Mouse (Mus musculus) kidney, adult 18-20 months (tissue): ENCODE results near the gene Bpgm.
A peak's percentile ranks its signal among the peaks of the same experiment; 100 is the strongest.

ENCODE experiments used
- DNase-seq: peaks from one replicate; pipeline ENCODE4 v3.0.0; 2021

Gene Bpgm

DNA sequence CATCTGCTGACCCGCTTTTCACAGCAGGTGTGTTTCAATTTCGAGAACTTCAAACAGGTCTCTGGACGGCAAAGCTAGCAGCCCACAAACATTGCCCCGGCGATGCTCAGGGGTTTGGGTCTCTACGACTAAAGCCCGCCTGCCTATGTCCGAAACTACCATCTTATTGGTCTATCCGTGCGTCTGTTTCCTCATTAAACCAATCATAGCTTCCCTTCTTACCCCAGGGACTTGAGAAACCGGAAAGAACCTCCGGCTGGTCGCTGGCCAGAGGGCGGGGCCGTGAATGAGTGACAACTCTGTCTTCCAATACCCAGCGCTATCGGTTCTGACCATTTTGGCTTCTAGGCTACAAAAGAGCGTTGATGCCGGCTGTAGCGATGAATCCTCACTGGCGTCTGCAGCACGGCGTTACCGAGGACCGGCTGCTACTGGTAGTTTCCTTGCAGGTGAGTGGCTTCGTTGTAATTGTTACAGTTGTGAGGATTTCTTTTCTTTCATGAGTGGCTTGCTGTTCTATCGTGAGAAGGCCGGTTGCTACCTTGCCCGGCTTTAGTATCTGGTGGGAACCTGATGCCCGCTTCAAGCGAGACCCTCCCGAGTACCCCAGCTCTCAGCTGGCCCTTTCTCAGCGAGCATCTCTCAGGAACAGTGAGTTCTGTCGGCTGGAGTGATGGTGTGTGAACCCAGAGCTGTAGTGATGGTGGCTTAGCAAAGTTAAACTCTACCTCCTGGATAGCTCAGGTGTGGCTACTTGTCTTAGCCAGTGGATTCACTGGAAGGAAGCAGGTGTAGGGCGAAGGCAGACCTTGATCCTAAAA lies at the start of gene Bpgm:
TSS of gene Bpgm (plus strand) at position 234 of the 821 bp plus-strand sequence.
- peak; percentile 100 for DNase-seq

DNA sequence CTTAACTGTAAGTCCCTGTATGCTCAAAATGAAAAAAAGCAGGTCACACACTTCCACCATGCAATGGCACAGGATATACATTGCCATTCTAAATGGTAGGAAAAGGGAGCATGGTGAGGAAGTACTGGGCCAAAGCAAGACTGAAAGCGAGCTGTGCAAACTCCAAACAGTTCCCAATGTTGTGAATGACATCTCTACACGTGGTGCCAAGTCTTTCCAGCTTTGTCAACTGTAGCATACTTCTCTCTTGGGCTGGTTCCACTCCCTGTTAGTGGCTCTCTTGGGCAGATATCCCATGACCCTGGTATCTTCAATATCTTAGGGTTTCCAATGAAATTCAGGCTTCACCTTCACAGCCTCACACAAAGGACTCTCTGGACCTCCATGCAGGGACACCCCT lies 37.0 kb upstream of the Bpgm start:
- no peak for DNase-seq

DNA sequence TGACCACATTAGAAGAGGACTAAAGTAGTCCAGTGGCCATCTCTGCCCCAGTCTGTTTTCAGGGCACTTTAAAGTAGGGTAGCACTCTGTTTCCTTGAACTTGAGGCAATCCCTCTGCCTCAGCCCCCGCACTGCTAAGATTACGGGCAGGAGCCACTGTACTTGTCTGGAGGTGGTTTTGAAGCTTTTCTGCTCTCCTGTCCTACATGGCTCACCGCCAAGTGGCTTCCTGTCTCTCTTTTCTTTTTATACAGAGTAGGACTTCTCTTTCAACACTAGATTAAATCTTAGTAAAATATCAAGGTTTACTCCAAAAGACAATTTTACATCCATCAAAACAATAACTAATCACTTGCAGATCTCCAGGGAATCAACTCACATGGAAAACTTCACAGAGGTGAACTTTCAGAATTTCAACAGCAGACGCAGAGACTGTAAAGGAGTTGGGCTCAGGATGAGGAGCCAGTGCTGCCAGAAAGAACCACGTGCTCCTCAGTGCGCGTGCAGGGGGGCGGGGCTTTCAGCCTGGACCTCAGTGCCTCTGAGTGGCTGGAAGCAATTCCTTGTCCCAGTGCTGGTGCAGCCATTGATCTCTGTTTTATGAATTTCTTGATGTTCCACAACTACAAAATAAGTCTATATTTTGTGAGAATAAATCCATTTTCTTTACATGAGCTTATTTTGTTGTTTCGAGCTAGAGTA lies 34.3 kb upstream of the Bpgm start:
- no peak for DNase-seq

DNA sequence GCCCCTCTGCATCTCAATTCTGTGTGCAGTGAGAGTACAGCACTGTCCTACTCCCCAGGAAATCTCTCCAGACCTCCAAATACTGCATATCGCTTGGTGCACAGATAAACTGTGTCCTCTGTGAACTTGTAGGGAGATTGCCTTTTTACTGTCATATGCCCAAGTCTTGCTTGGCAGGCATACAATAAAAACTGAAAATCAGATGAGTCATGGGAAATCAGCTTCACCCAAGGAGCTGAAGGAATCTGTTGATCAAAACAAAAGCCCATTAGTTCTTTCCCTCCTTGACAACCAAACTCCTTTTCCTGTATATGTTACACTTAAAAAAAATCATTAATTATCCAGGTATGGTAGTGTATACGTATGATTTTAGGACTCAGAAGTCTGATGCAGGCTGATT lies 32.2 kb upstream of the Bpgm start:
- no peak for DNase-seq

DNA sequence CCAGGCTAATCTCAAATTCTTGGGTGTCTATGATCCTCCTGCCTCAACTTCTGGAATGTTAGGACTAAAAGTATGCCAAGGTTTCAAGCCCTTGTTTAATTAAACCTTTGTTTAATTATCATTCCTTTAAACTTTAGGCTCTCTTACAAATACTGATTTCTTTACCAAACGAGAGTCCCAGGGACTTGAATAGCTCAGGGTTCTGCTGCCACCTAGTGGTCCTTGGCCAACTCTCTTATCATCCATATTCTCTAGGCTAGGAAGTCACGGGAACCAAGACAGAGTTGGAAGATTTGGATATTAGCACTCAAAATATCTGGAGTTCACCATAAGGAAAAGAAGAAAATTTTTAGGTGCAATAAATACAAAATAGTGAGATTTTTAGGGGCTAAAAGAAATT lies 28.0 kb upstream of the Bpgm start:
- DNase-seq, result peak; percentile 71

DNA sequence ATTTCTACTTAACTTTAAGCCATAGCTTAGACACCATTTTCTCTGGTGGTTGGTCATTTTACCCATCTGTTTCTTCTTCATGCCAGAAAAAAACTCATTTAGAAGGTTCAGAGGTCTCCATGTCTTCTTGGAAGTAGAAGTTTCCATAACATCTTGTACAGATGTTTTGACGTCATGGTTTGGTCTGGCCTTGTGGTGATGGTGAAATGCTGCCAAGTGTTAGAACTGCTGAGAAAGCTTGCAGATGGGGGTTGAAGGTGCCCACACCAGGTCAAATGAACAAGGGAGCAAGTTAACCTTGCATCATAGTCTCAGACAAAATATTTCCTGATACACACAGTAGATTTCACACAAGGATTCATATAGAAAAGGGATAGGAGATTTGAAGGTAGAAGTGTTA lies 27.3 kb upstream of the Bpgm start:
- DNase-seq, result no peak

DNA sequence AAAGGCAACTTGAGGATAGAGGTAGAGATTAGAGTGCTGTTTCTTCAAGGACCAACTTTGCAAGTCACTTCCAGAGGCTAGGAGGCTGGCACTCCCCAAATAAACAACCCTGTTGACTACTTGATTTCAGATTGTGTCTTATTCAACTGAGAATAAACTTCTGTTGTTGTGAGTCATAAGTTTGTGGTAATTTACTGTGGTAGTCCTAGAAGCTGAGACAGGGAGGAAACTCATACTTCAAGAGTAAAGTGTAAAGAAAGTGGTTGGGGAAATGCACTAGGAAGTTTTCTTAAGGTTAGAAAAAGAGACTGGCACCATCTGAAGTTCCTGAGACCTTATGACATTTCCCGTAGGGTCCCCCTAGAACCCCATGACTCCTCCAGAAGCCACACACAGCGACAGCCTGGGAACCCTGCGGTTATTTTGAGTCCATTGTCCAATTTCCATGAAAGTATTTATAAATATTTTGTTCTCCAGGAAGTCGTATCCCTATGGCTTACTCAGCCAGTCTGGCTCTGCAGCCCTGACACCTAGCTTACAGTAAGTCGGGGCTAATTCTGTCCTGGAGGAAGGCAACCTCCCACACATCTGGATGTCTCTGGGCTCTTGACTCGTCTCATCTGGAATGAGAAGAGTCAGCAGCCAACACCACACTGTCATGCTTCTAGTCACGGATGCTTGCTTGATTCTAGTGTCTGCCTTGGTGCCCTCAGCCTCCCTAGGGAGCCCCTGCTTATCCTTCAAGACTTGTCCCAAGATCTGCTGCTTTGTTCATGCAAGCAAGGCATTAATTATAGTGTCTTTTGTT lies 22.8 kb upstream of the Bpgm start:
- no peak for DNase-seq

DNA sequence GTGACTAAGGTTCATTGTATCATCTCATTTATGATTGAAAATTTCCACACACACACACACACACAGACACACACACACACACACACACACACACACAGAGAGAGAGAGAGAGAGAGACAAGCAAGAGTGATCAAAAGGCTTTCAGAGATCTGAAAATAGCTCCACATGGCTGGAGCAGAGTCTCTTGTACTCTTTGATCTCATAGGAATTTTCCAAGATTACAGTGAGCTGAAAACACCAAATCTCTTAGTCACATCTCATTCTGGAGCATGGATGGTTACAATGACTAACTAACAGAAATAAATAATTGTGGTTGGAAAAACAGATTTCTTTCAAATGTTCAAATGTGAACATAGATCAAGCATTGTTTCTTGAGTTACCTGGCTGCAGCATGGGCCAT lies 16.6 kb upstream of the Bpgm start:
- DNase-seq, result no peak

DNA sequence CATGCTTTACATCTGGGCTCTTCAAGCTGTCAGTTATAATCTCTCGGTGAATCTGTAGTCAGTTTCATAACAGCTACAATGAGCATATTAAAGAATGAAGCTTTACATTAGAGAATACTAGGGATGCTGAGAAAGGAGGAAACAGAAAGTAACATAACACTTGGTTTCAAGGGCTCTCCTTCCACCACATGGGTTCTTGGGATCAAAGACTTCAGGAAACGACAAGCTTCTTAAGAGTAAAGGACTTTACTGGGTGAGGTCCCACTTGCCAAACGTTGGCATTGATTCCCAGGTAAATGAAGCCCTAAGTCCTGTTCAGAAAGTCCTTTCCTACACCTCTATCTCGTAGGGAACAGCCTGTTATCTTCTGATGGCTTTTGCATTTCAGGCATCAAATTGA lies 15.4 kb upstream of the Bpgm start:
- DNase-seq, result no peak

DNA sequence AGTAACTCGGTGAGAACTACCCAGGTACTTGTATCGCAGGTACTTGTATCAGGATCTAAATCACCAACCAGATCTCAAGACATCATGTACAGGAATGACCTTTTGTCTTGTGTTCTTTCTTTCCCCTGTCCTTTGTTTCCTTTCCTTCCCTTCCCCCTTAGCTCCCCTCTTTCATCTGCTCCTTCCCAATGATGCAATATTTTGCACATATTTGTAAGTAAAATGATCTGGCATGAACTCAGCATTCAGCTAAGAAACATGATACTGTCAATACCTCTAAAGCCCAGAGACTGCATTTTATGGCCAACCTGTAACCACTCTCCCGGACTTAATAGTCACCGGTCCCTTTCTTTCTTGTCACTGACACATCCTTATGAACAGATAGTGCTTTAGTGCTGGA lies 12.4 kb upstream of the Bpgm start:
- DNase-seq, result no peak

DNA sequence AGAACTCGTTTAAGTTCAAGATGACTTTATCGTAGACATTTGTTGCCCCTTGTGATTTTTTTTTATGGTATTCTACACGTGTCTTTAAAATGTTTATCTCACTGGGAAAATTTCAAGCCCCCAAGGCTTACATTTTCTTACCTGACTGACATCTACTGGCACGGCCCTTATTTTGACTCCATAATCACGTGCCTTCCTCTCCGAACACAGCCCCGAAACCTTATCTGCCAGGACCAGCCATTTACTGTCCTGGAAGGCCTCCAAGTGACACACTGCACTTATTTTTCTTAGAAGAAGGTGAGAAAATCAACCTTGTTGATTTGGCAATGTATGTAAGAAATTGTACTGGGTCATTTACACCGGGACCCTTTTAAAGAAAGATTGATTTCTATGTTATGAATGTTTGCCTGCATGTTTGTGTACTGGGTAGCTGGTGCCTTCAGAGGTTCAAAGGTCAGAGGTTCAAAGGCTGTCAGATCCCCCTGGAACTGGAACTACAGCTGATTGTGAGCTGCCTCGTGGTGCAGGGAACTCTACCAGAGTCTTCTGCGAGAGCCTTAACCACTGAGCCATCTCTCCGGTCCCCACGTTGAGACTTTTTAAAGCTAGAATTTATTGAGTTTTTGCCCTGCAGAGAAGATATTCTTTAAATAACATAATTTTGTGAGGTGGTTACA lies 4.4 kb upstream of the Bpgm start:
- DNase-seq, result no peak

DNA sequence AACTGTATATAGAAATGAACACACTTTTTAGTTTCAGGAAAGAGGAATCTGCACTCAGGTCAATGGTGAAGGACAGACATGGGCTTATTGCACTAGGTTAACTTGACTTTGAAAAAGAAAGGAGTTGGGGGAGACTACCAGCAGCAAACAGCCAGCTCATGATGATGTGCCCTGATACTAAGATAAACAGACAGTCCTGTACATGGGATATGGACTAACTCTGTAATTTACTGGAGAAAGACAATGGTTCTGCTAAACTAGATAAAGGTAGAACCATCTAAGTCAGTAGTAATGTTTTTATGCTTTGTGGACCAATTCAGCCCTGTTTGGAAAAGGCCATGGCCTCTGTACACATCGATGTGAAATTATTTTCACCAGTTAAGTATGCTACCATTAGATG lies 2.7 kb upstream of the Bpgm start:
- DNase-seq, result no peak

DNA sequence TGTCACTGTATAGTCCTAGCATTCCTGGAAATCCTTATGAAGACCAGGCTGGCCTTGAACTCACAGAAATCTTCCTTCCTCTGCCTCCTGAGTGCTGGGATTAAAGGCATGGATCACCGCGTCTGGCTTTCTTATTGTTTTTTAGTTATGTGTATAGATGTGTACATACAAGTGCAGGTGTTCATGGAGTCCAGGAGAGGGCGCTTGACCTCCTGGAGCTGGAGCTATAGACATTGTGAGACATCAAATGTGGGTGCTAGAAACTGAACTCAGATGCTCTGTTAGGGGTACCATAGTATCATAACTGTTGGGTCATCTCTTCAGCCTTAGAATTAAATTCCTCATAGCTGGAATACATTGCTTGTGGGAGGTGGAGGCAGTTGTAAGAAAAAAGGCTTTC lies 2.0 kb upstream of the Bpgm start:
- DNase-seq, result no peak

DNA sequence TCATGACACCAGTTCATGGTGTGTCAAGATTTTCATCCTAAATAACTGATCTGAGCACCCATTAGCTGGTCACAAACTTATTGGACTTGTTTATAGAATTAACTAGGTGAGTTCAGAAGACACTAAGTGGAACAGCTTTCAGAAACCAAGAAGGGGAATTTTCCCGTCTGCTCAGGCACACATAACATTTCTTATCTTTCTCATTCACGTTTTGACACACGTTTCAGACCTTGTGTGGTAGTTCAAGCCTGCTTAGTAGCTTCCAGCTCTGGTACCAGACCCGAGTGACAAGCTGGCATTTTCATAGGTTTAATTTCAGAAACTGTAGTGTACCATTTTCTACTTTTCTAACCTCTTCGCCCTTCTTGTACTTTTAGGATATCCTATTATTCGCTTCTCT lies 616 bp upstream of the Bpgm start:
- no peak for DNase-seq

DNA sequence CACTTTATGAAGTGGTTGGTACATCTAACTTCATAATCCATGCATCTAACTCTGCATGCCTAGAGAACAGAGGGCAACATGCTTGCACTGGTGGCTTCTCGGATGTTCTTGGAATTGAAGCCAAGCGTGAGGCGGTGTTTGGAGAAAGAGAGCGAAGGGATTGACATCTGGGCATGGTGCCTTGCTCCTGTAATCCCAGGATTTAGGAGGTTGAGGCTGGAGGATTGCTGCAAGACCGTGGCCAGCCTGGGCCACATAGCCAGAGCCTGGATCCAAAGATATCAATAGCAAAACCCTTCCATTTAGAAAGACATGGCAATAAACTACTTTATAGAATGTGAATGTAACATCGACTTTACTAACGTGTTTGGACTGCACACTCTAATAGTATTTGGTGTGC lies 2.0 kb downstream of the Bpgm start:
- peak; percentile 33 for DNase-seq

DNA sequence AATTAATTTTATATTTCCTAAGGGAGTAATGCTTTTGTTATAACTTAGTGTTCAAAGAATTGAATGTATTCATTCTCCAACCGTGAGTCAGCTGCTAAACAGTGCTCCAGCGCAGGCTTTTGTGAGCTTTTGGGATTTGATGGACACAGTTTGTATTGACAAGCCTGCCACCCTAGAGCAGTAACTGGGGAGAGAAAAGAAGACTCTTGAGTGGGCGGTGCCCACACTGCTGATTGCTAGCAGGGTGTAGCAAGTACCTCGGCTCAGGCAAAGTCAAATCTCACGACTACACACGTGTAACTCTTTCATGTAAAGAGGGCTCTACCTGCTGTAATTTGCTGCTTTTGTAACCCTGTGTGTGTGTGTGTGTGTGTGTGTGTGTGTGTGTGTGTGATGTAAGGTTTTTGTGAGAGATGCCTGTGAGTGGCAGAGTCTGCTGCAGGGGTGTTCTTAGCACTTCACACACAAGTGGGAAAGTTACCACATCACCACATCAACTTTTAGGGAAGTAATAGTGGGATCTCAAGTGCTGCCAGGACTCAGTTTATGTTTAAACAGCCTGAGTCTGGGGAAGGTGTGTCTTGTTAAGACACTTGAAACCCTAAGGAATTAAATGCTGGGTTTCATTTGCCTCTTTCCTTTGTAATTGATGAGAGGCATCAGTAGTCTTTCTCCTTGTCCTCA lies 2.8 kb downstream of the Bpgm start:
- DNase-seq, result peak; percentile 32

DNA sequence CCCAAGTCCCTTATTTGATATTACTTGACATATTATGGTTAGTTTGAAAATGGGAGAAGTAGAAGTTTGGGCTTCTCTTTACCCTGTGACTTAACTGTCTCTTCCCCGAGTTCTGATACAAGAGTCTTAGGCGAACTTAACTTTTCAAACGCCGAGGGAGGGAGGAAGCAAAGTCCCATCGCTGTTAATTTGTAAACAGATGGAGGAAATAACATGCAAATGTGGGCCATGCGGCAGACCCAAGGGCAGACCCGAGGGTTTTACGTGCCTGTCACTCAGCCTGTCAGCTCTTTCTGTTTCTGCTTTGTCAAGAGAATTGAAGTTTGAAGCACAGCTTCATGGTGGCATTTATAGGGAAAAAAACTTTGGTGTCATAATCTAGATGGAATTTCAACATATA lies 3.5 kb downstream of the Bpgm start:
- DNase-seq, result peak; percentile 51

DNA sequence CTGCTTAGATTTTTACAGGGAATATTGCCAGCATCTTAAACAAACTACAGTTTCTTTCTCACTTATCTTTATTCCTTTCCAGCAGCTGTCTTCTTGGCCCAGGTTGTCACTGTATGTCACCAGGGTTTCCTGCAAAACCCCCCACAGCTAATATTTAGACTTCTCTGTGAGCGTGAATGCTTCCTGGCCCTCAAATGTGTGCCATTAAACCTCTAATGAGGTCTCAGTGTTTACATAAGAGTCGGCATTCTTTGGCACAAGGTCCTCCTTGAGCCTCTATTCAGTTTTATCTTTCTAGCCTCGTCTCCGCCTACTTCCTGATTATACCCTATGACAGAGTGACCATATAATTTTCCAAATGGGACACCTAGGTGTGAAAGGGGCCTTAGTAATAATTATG lies 4.7 kb downstream of the Bpgm start:
- no peak for DNase-seq

DNA sequence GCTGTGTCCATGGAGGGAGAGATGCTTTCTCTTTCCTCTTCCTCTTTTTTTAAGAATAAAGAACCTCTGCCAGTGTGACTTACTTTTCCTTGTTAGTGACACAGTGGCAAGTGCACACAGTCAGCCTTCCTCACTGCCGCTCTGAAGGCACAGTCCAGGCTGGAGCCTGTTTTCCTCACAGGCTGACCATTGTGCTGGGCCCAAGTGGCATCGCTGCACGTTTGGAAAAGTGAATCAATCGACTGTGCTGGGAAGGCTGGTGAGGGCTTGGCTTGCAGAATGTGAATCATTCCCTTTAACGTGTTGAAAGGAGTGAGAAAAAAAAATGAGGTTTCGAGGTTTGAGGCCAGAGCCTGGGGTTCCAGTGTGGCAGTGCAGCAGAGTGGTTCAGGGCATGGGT lies 5.3 kb downstream of the Bpgm start:
- no peak for DNase-seq

DNA sequence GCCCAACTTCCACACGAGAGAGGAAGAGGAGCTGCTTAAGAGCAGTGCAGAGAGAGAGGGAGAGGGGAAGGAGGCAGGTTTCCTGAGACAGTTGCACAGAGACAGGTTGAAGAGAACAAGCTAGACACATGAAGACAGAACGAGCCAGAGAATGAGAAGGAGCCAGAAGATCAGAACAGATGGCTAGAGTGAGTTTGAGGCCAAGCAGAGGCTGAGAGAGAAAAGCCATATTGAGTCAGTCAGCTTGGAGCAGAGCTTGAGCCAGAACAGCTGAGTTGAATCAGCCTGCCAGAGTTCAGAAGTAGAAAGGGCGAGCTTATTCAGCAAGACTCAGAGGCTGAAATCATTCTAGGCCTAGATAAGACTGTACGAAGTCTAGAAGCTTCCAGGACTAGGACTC lies 6.8 kb downstream of the Bpgm start:
- no peak for DNase-seq

DNA sequence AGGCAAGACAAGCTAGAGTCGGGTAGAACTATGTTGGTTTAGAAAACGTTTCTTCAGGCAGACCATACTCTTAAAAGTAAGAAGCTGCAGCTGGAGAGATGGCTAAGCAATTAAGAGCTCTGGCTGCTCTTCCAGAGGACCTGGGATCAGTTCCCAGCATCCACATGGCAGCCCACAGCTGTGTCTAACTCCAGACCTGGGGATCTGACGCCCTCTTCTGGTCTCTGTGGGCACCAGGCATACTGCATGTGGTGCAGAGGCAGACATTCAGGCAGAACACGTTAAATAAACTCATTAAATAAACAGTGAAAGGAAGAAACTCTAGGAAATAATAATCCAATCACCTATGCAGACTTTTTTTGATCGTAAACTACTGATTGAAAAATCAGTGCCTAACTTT lies 7.4 kb downstream of the Bpgm start:
- DNase-seq, result no peak

DNA sequence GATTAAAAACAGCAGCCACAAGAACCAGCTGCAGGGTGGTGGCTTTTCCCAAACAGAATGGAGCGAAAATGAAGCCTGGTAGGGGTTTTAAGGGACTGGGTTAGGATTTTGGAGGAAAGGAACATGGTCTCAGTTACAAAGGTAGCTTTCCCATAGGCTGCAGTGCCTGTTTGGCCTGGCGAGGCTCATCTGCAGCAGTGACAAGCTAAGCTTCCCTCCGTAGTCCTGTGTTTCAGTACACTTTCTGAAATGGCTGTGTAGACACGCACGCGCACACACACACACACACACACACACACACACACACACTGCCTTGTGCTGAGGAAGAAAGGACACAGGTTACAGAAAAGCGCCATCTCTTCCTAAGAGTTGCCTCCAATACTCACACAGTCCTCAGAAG lies 7.8 kb downstream of the Bpgm start:
- no peak for DNase-seq
